Mouse (Mus musculus) ES-E14 (cell line): Measurements from ENCODE around the gene Spef2.

Experiments used
- CHD2 ChIP-seq: IDR thresholded peaks from 2 replicates; pipeline ENCODE4 v1.6.1; 2014; ENCODE audit warnings: mild to moderate bottlenecking, low read depth, low read length, inconsistent platforms
- HCFC1 ChIP-seq: IDR thresholded peaks from 2 replicates; pipeline ENCODE4 v1.6.1; 2012; ENCODE audit warnings: low read length, inconsistent platforms, borderline replicate concordance; ENCODE audit not compliant: insufficient read depth
- MAFK ChIP-seq: IDR thresholded peaks from 2 replicates; pipeline ENCODE4 v1.6.1; 2014; ENCODE audit warnings: mild to moderate bottlenecking, low read depth, low read length, inconsistent platforms; ENCODE audit not compliant: insufficient read depth
- ZC3H11A ChIP-seq: IDR thresholded peaks from 2 replicates; pipeline ENCODE4 v1.6.1; 2012; ENCODE audit warnings: low read depth, mild to moderate bottlenecking, inconsistent platforms, low read length, borderline replicate concordance
- ZNF384 ChIP-seq: IDR thresholded peaks from 2 replicates; pipeline ENCODE4 v1.6.1; 2012; ENCODE audit warnings: low read depth, low read length, inconsistent platforms

DNA sequence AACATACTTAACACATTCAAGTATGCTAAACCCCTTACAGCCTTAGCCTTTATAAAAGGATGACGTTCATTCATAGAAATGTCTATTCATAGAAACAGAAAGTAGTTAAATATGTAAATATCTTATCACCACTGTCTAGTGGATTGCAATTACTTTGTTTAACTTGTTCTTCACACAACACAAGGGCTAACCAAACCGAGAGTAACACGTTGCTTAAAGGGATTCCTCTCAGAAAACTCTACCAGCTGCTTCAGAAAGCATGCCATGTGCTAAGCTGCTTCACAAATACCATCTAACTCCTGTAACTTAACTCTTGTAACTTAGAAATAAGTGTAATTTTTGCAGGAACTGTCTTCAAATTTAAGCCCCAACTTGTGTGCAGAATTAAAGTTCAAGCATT, 35.0 kb downstream of the Spef2 start:
- TF ChIP-seq CHD2: no peak
- TF ChIP-seq ZNF384: no peak
- TF ChIP-seq ZC3H11A: no peak
- TF ChIP-seq HCFC1: no peak
- TF ChIP-seq MAFK: no peak
